Mouse (Mus musculus) small intestine, adult 2 months (tissue): ENCODE measurements around the gene Tent5c.

Source experiments
- CTCF ChIP-seq: fragments of 200-500 bp; IDR thresholded peaks from 2 replicates; pipeline ENCODE4 v1.5.1; 2012; ENCODE audit warnings: low read depth, mild to moderate bottlenecking, control low read depth, inconsistent platforms, low read length, moderate library complexity, mixed read lengths; ENCODE audit not compliant: insufficient replicate concordance, insufficient read length; ENCODE audit errors: extremely low read depth
- POLR2A ChIP-seq: fragments of 200-500 bp; IDR thresholded peaks from 2 replicates; pipeline ENCODE4 v1.6.1; 2012; ENCODE audit warnings: low read depth, mild to moderate bottlenecking, control low read depth, inconsistent platforms, low read length, moderate library complexity

GRCm38 (mm10) chr3:100507174-100507573, 18.1 kb upstream of the Tent5c start:
- no peak for TF ChIP-seq CTCF
- no peak for TF ChIP-seq POLR2A
